Mouse (Mus musculus) hindbrain, embryonic 10.5 days (tissue): ENCODE results near the gene Apopt1. TPM values are rescaled to one million over a fixed set of nuclear protein-coding genes. Genes with fewer than 3 reads are reported as not detected.

Experiments
- DNase-seq: peaks from one replicate; pipeline ENCODE4 v3.0.0-alpha.2; 2017; ENCODE audit warnings: low spot score
- H3K27ac ChIP-seq: fragments of 300-500 bp; sonication (generic); 2 replicates; pipeline ENCODE4 v1.5.1; 2016; ENCODE audit warnings: mild to moderate bottlenecking, moderate library complexity
- H3K27me3 ChIP-seq: fragments of 300-500 bp; sonication (generic); 2 replicates; pipeline ENCODE4 v1.6.1; 2016; ENCODE audit warnings: mild to moderate bottlenecking; ENCODE audit not compliant: poor library complexity, insufficient read depth, severe bottlenecking
- H3K36me3 ChIP-seq: fragments of 300-500 bp; sonication (generic); 2 replicates; pipeline ENCODE4 v1.6.1; 2016; ENCODE audit warnings: mild to moderate bottlenecking, moderate library complexity
- H3K4me1 ChIP-seq: fragments of 300-500 bp; sonication (generic); replicated peaks from 2 replicates; pipeline ENCODE4 v1.6.1; 2016; ENCODE audit warnings: mild to moderate bottlenecking
- H3K4me3 ChIP-seq: fragments of 300-500 bp; sonication (generic); 2 replicates; pipeline ENCODE4 v1.5.1; 2016; ENCODE audit warnings: mild to moderate bottlenecking, moderate library complexity
- H3K9me3 ChIP-seq: fragments of 300-500 bp; sonication (generic); 2 replicates; pipeline ENCODE4 v1.6.1; 2016; ENCODE audit warnings: mild to moderate bottlenecking, moderate library complexity
- WGBS: fragments of 180-500 bp; shearing (Covaris S2); methylation state at CpG from one replicate; pipeline ENCODE4 v1.1.7; 2016; 5-methylcytosine and 5-hydroxymethylcytosine counted together
- polyA plus RNA-seq: library from polyadenylated mRNA; unstranded; fragments of >200 nt; fragmentation: Nextera tagmentation; extraction: Ambion mirVana; gene quantifications from 2 replicates; pipeline ENCODE4 v1.2.1, GENCODE M21; 2016

Gene Apopt1
- 55.3 and 59.2 TPM in 2 replicates for polyA plus RNA-seq

DNA sequence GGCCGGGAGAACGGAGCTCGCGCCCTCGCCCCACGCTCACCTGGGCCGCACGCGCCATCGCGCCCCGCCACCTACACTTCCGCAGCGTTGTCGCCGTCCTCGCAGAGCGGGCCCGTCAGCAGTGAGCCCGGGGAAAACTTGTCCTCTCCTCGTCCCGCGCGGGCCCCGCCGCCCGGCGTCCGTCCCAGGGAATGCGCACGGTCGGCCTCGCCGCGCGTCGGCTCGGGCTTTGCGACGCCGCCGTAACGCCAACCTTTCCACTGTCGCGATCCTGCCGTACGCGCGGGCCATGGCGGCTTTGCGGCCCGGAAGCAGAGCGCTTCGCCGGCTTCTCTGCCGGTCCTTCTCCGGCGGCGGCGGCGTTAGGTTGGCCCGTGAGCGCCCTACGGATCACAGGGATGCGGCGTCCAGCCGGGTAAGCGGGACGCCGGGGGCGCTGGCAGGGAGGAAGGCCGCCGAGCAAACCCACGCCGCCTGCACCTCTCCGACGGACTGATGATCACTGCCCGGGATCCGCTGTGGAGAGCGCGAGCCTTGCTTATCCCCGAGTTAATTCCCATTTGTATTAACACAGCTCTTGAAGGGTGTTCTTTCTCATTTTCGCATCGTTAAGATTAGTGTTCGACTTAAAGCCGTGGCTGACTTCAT lies at the start of gene Apopt1, which contains the start of gene Bag5:
Gene Apopt1 (plus strand): TSS at position 258 of the 648 bp plus-strand sequence.
Gene Bag5 (minus strand): TSS at position 254 of the 648 bp plus-strand sequence.
- WGBS: under 1% methylated on average over 86 of the region's 86 CpGs
- peak within 1 kb of the TSS; percentile 96 for H3K27ac ChIP-seq
- peaks cover 55% of the 10 kb centered on the region for H3K36me3 ChIP-seq
- DNase-seq: peak; percentile 92
- H3K27me3 ChIP-seq: no peaks in the 10 kb centered on the region
- H3K9me3 ChIP-seq: 0 out of 2 replicates have a peak, but pooled peaks cover 3% of the 10 kb centered on the region
- peaks cover 29% of the 10 kb centered on the region for H3K4me1 ChIP-seq
- H3K4me3 ChIP-seq: peak within 1 kb of the TSS; percentile 99

DNA sequence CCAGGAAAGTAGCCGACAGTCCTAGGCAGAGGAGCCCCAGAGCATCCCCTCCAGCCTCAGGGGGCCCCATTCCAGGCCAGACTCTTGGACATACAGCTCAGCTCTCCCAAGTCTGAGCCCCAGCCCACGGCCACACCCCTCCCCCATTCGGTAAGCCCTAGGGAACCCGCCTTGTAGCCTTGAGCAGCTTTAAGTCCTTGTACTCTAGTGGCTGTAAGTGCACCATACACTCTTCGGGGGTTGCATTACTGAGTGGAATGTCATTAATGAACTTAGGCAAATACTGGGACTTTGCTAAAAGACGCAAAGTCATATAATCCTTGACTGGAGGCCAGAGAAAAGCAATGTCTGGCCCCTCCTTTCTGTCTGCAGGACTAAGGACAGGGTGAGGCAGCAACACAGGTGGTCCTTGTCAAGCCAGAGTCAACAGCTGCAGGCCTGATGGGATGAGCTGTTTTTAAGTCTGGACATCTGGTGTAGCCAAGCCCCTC lies 48.9 kb upstream of the Apopt1 start:
- H3K27ac ChIP-seq: peak overlapping the region; percentile 75
- H3K4me3 ChIP-seq: no peak overlapping the region
- WGBS: 56% methylated on average over 6 of the region's 6 CpGs
- H3K27me3 ChIP-seq: no peaks in the 10 kb centered on the region
- H3K4me1 ChIP-seq: peaks cover 38% of the 10 kb centered on the region
- no peak for DNase-seq
- peaks cover 84% of the 10 kb centered on the region for H3K36me3 ChIP-seq
- no peaks in the 10 kb centered on the region for H3K9me3 ChIP-seq

DNA sequence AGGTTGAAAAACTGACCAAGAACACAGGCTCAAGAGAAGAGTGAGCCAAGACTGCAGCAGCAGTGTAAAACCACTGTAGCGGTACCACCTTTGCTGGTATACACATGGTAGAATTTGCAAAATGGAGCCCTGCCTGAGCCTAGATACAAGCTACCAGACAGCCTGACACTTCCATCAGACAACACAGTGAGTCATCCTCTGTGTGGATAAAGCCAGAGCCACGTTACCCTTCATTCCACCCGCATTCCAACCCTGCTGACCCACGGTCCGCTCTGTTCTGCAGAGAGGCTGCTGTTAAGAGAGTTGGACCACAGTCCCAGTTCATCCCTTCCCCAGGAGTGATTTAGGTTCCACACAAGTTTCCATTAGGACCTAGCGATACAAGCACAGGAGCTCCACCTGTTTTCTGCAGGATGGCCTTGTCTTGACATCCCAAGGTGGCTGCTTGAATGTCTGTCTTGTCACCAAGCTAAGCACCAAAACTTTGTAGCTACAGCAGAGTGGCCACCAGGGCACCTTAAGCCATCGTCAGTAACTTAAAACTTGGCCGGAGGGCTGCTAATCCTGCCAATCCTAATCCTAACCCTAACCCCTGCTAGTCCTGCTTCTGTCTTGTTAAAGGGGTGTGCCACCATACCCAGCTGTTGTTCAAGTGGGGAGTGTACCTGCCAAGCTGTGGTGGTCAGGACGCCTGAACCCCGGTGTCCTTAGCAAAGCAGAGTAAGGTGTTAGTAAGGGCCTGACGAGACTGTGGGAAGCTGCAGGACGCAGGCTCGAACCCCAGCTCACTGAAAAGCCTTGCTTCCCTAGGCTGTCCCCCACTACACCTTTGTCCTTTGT lies 47.8 kb upstream of the Apopt1 start:
- peaks cover 9% of the 10 kb centered on the region for H3K27me3 ChIP-seq
- H3K4me1 ChIP-seq: peaks cover 43% of the 10 kb centered on the region

DNA sequence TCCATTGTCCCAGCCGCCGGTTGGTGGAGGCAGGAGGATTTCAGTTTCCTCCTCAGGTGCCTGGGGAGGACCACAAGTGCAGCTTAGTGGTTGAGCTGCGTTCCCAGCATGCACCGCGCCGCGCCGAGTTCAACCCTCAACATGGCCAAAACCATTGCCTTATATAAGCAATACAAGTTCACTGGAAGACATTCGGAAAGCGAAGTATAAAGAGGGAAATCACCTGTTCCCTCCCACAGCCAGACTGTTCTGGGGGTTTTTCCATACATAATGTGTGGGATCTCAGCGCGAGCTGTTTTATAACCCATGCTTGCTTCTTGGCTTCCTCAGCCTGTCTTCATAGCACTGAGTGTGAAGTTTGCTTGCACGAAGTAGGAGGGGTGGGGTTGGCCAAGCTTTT lies 46.7 kb upstream of the Apopt1 start:
- peaks cover 21% of the 10 kb centered on the region for H3K27me3 ChIP-seq
- WGBS: 78% methylated on average over 13 of the region's 13 CpGs
- H3K36me3 ChIP-seq: peaks cover 85% of the 10 kb centered on the region
- no peaks in the 10 kb centered on the region for H3K9me3 ChIP-seq
- DNase-seq: no peak
- H3K4me1 ChIP-seq: peaks cover 49% of the 10 kb centered on the region
- no peak overlapping the region for H3K4me3 ChIP-seq
- H3K27ac ChIP-seq: 0 out of 2 replicates have a peak overlapping the region, but pooled peaks have one; percentile 12

More for the DNA sequence above, 47.8 kb upstream of the Apopt1 start:
- Histone ChIP-seq H3K27ac (no peak overlapping the region), H3K4me3 (no peak overlapping the region), H3K9me3 (no peaks in the 10 kb centered on the region), H3K36me3 (peaks cover 84% of the 10 kb centered on the region)
- WGBS: 88% methylated on average over 13 of the region's 13 CpGs
- no peak for DNase-seq

DNA sequence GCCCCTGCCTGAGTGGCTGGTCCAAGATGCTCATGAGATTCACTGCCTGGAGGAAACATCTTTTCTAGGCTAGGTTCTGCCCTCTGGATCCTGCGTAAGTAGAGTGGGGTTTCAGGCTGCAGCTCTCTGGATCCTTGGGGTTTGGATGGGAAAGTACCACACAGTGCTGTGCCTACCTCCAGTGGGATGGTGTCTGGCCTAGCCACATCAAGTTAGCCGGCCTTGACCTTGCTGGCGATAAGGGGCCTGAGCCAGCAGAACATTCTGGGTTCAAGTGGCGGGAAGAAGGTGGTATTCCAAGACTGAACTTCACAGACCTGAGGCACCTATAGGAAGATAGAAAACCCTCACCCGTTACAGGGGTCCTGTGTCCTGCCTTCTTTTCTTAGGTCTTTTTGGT lies 45.6 kb upstream of the Apopt1 start:
- H3K27me3 ChIP-seq: peaks cover 30% of the 10 kb centered on the region
- peaks cover 78% of the 10 kb centered on the region for H3K36me3 ChIP-seq
- H3K4me3 ChIP-seq: no peak overlapping the region
- DNase-seq: no peak
- H3K4me1 ChIP-seq: peaks cover 60% of the 10 kb centered on the region
- WGBS: 88% methylated on average over 5 of the region's 5 CpGs
- peak overlapping the region; percentile 50; the same call in 1 of the 2 replicates for H3K27ac ChIP-seq
- H3K9me3 ChIP-seq: no peaks in the 10 kb centered on the region

DNA sequence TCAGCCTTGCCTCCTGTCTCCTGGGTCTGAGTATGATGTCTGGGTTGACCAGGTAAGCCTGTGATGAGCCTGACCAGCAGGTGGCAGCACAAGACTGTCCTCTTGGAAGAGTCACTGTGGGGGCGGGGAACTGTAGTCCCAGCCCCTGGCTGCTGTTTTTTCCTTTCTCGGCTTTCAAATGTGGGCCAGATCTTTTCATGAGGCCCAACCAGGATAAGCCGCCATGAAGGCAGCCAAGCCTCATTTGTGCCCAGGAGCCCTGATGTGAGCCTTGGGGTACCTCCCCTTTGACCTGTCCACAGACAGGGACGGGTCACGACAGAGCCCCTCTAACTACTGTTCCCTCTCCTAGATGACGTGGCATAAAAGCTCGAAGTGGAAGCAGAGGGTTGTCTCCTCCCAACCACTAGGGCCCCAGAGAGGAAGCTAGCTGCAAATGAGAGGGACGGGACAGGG lies 44.6 kb upstream of the Apopt1 start:
- WGBS: 1% methylated on average over 8 of the region's 8 CpGs
- H3K9me3 ChIP-seq: no peaks in the 10 kb centered on the region
- H3K27me3 ChIP-seq: peaks cover 41% of the 10 kb centered on the region
- H3K4me1 ChIP-seq: peaks cover 65% of the 10 kb centered on the region
- peak overlapping the region; percentile 95 for H3K27ac ChIP-seq
- peak; percentile 93 for DNase-seq
- H3K4me3 ChIP-seq: peak overlapping the region; percentile 90
- H3K36me3 ChIP-seq: peaks cover 68% of the 10 kb centered on the region

DNA sequence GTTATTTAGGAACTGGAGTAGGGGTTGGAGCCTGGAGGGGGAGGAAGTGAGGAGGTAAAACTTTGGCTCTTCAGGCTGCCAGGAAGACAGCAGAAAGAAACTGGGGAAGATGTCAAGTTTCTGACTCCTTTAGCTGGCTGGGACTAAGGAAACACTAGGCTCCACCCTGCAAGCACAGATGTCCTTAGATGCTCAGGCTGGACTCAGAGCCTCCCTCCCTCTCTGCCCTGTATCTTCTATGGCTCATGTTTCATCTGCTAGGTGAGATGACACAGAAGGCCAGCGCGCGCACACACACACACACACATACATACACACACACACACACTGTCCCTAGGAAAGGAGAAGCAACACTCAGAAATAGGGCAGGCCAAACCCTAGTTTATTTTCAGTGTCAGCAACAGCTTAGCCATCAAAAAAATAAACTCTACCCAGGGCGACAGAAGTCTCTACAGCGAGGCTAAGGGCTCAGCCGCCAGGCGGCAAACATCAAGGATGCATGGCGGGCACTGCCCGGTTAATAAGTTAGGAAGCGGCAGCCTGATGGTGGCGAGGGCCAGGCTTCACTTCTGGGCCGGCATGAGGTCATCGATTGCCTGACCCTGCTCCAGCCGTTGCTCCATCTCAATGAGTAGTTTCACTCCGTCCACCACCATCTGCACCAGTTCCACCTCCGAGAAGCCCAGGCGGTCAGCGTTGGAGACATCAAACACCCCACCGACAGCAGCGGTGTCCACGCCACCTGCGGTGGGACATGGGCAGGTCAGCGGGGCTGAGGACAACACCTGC lies 43.9 kb upstream of the Apopt1 start:
- peak overlapping the region; percentile 90 for H3K4me3 ChIP-seq
- H3K27ac ChIP-seq: peak overlapping the region; percentile 95
- H3K27me3 ChIP-seq: peaks cover 48% of the 10 kb centered on the region
- 55% methylated on average over 23 of the region's 23 CpGs for WGBS
- DNase-seq: no peak
- peaks cover 62% of the 10 kb centered on the region for H3K36me3 ChIP-seq
- H3K4me1 ChIP-seq: peaks cover 58% of the 10 kb centered on the region
- H3K9me3 ChIP-seq: no peaks in the 10 kb centered on the region

DNA sequence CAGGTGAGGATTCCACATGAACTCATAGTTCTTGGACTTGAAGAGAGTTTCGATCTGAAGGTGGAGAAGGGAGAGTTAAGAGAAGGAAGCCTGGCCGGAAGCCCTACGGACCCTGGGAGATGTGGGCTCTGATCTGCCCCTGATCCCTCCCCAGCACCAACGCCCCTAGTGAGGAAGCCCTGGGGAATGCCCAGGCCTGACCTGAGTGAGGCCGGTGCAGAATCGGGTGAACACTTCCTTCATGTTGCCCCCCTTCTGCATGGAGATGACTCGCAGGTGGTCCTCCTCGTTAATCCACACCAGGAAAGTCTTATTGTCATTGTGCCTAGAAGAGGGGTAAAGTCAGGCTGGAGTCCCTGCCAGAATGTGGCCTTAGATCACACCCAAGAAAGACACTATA lies 43.1 kb upstream of the Apopt1 start:
- DNase-seq: no peak
- H3K9me3 ChIP-seq: no peaks in the 10 kb centered on the region
- H3K27me3 ChIP-seq: peaks cover 55% of the 10 kb centered on the region
- H3K4me1 ChIP-seq: peaks cover 53% of the 10 kb centered on the region
- peak overlapping the region; percentile 95 for H3K27ac ChIP-seq
- H3K36me3 ChIP-seq: peaks cover 55% of the 10 kb centered on the region
- peak overlapping the region; percentile 90 for H3K4me3 ChIP-seq
- 45% methylated on average over 8 of the region's 8 CpGs for WGBS

DNA sequence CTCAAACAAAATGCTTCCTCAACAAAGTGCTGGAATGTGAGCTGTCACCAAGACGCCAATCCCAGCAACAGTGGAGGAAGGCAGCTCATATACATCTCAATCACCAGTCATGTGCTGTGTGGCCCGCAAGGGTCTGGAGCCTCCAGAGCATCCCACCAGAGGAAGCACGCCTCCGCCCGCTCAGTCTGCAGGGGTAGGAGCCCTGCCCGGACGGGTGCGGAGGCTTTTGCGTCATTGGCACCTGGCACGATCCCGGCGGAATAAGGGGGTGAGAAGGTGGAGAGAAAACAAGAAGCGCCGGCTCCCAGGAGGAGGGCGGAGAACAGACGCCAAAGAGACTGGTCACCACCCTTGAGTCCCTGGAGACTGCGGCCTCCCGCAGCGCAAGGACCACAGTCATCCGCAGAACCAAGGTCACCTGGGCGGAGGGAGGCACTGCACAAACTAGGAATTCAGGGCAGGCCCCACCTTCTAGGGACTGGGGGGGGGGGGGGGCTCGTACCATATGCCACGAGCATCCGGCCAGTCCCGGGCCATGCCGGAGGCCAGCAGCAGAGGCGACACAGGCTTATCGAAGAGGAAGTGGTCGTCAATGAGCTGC lies 42.6 kb upstream of the Apopt1 start:
- 3% methylated on average over 29 of the region's 29 CpGs for whole genome bisulfite sequencing
- Histone ChIP-seq H3K9me3 (no peaks in the 10 kb centered on the region), H3K27me3 (peaks cover 60% of the 10 kb centered on the region), H3K4me1 (peaks cover 58% of the 10 kb centered on the region), H3K27ac (peak overlapping the region; percentile 95), H3K4me3 (peak overlapping the region; percentile 90), H3K36me3 (peaks cover 51% of the 10 kb centered on the region)
- DNase-seq: peak; percentile 41

DNA sequence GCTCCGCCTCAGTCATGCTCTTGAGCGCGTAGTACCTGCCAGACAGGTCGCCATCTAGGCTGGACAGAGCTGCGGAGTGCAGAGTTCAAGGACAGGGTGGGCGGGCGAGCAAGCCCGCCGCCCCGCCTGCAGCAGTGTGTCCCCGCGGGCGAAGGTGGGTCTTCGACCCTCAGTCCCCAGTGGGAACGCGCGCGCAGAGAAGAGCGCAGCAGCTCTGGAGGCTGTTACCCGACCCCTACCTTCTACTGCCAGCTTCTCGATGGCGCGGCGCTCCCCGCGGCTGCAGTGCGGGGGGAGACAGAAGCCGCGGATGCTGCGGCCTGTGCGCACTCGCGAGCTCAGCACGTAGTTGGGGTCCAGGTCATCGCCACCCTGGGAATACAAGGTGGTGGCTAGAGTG lies 42.1 kb upstream of the Apopt1 start:
- Histone ChIP-seq H3K9me3 (no peaks in the 10 kb centered on the region), H3K4me3 (peak overlapping the region; percentile 90), H3K27me3 (peaks cover 65% of the 10 kb centered on the region), H3K36me3 (peaks cover 46% of the 10 kb centered on the region), H3K4me1 (peaks cover 60% of the 10 kb centered on the region), H3K27ac (peak overlapping the region; percentile 95)
- under 1% methylated on average over 35 of the region's 35 CpGs for WGBS
- no peak for DNase-seq

DNA sequence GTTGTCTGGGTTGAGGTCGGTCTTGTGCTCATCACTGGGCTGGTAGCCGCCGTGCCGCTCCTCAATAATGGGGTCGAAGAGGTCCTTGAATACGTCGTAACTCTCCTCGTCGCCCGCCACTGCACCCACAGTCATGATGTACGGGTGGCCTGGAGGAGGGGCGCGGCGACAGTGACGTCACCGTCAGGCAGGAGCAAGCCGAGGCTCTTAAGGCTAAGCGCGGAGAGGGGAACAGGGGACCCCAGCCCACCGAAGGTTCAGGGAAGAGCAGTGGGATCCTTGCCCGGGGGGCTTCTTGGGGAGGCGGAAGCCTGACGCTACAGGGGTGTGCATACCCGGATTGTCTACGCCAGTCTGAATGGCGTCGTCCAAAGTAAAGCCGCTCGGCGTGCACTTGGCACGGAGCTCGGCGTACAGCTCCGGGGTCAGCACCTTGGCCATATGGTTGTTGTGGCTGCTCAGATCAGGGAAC lies 41.6 kb upstream of the Apopt1 start:
- Histone ChIP-seq H3K9me3 (no peaks in the 10 kb centered on the region), H3K27me3 (peaks cover 68% of the 10 kb centered on the region), H3K27ac (peak overlapping the region; percentile 95), H3K4me1 (peaks cover 62% of the 10 kb centered on the region), H3K36me3 (peaks cover 45% of the 10 kb centered on the region), H3K4me3 (peak overlapping the region; percentile 90)
- WGBS: under 1% methylated on average over 34 of the region's 34 CpGs
- DNase-seq: peak; percentile 71

DNA sequence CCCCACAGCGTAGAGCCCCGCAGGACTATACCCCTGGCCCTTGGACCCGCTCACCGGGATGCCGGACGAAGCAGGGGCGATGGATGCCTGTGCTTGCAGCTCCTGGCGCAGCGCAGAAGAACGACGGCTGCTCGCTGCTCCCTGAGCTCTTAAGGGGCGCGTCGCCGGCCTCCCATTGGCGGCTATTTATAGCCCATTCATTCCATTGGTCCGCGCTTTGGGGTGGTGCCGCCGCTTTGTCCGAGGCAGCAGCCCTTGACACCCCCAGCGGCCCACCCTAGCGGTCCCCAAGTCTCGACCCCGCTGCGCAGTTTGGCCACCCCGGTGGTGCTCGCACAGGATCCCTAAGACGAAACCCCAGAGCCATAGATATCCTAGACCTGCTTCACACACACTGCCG lies 40.9 kb upstream of the Apopt1 start, which contains the start of gene Ckb:
Gene Ckb (minus strand): TSS at position 163 of the 400 bp plus-strand sequence.
- under 1% methylated on average over 31 of the region's 31 CpGs for WGBS
- Histone ChIP-seq H3K36me3 (peaks cover 42% of the 10 kb centered on the region), H3K9me3 (no peaks in the 10 kb centered on the region), H3K4me1 (peaks cover 68% of the 10 kb centered on the region), H3K27ac (peak within 1 kb of the TSS; percentile 95), H3K4me3 (peak within 1 kb of the TSS; percentile 90), H3K27me3 (peaks cover 68% of the 10 kb centered on the region)
- peak; percentile 90 for DNase-seq
